Mouse (Mus musculus): ENCODE measurements around the gene Cenps.

Cenps gene

DNA sequence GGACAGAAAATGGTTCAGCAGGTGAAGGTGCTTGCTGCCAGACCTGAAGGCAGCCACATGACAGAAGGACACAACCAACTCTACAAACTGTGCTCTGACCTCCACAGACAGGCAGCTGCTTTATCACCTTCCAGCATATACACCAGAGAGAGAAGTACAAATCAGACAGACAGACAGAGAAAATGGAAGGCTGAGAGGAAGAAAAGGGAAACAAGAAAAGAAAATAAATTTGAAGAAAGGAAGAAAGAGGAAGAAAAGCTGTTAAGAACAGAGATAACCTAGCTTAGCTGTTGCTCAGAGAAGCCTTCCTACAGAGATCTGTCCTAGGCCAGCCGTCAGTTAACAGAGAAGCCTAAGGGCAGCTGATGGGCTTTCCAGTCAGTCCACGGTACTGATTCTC is 21.8 kb upstream of the Cenps start:
- CTCF ChIA-PET, result interaction anchor here (0.7 kb wide), 1 partner anchor 175 kb away, joined by 3 read pairs; no protein-coding TSS in a partner anchor

DNA sequence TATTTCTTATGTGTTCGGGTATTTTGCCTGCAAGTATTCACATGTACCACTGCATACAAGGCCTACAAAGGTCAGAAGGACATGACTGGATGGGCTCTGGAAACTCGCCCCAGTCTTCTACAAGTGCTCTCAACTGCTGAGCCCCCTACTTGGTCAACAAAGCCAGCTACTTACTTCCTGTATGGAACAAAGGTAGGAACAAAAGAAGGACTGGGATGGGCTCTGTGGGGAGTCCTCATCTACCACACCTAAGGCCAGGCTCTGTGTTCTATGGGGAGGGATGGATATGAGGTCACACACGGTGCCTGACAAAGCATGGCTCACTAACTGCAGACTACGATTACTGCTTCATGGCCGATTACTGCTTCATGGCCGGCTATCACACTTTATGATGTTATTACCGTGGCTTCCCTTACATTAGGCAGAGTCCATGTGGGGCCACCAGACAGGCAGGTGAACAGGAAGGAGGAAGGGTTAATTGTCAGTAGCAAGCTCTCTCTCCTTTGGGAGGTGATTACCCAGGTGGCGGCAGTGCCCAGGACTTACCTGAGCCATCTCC is 20.1 kb upstream of the Cenps start:
- CTCF ChIA-PET, result no interaction called here

DNA sequence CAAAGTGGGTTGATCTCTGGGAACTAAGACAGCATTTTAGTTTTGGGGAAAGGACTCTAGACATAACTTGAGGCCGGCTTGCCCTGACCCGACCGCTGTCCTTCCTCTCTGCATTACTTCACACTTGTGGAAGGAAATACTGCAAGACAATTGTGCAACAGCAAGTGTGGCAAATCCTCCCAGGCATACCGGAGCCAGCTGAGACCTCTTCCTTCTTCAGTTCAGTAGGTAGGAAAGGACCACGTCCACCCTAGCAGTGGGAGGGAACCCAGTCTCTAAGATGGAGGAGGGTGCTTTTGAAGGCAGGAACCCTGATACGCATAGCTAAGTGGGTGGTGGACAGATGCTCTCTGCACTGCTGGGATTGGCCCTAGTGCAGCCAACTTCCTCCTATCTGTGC is 18.3 kb upstream of the Cenps start:
- CTCF ChIA-PET, result no interaction called here

DNA sequence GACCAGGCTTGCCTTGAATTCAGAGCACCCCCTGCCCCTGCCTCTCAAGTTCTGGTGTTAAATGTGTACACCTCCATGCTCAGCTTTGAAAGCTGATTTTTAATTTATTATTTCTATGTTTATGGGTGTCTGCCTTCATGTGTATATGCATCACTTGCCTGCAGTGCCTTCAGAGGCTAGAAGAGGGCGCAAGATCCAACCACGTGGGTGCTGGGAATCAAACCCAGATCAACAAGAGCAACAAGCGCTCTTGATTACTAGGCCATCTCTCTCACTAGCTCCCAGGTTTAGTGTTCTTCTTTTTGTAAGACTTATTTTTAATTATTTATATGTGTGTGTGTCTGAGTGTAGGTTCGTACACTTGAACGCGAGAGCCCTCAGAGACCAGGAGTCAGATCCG is 17.4 kb upstream of the Cenps start:
- CTCF ChIA-PET, result no interaction called here

DNA sequence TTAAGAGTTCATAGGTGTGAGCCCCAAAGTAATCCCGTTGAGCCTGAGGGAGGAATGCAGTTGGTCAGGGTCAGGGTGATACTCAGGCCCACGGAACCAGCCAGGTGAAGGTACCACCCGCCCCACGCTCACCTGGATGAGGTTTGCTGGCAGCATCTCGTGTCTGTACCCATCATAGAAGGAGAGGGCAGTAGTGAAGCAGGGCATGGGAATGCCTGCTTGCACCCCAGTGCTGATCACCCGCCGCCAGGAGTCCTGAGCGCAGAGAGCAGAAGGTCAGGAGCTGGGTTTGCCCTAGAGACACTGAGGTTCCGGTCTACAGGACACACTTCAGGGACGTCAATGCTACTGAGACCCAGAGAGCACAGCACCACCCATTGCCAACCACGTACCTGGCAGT is 13.3 kb upstream of the Cenps start:
- CTCF ChIA-PET, result no interaction called here

DNA sequence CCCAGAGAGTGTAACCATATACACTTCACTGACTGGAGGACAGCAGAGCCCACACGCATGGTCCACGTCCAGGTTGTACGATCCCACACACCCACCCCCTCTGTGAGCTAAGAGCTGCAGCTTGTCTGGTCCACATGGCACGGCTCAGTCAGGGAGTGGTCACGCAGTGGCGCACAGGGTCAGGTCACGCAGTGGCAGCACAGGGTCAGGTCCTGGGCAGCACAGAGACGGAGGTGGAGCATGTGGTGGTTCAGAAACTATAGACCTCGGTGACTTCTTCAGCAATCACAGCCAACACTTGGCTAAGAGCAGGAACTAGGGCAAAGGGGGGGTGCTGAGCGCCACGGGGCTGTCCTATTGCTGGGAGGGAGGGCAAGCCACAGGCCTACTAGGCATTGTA is 12.8 kb upstream of the Cenps start:
- CTCF ChIA-PET, result no interaction called here

DNA sequence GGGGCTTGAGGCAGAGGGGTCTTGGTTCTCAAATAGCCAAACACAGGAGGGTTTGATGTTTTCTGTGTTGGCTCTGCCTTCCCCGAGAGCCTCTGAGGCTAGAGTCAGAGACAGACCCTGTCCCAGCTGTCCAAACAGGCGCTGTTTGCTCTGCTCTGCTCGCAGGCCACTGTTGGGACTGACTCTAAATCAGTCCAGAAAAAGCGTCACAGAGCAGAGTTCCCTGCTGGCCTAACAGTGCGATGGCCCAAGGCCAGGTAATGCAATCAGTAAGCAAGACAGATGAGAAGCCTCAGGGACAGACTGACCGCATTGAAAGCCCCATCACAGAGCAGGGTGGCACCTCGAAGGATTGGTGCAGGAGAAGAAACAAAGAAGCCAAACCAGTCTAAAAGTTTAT is 12.2 kb upstream of the Cenps start:
- CTCF ChIA-PET, result no interaction called here

DNA sequence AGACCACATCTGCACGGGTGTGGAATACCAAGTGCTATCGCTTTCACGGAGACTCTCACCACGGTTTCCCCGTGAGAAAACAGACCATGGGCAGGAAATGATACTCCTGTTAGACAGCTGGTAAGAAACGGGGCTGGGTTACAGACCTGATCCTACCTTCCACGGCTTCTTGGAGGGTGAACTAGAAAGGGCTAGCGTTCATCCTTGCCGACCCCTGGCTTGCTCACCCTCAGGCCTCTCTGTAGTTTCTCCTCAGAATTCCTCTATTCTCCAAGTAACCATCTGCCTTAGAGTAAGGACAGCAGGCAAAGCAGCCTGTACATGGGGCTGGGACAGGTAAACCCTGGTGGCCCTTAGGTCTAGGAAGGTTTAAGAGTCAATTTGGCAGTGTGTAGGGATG is 11.8 kb upstream of the Cenps start:
- CTCF ChIA-PET, result no interaction called here

DNA sequence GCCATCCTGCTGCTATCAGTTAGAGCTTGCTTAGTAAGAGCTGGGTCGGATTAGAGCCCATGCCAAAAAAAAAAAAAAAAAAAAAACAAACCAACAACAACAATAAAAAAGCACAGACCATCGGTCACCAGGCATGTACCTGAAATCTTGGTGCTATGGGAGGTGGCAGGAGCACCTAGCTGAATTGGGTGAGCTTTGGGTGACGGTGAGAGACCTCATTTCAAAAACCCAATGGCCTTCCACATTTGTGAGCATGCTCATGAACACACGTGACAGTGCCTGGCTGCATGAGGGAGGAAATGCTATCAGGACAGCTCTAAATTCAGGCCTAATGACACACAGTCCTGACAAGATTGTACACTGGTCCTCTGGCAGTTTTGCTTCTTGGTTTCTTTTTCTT is 10.7 kb upstream of the Cenps start:
- CTCF ChIA-PET, result interaction anchor here (0.6 kb wide), 3 partner anchors 58 to 225 kb away, joined by 3 to 8 read pairs (median 6); partner anchors contain the start of gene Kif1b

DNA sequence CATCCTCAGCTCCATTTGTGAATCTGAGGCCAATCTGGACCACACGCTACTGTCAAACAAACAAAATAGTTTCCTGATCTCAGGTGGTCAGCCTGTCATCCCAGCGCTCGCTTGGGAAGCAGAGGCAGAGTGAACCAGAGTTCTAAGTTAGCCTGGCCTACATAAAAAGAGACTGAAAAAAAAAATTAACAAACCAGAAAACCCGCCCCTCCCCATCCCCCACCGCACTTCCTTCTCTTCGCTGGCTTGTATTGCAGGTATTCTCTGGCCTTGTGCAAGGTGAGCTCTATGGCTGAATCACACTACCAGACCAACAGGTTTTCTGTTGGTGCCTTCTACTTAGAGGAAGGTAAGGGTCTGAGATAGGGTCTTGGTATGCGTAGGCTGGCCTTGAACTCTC is 10.1 kb upstream of the Cenps start:
- CTCF ChIA-PET, result interaction anchor here (0.6 kb wide), 3 partner anchors 58 to 225 kb away, joined by 3 to 8 read pairs (median 6); partner anchors contain the start of gene Kif1b

DNA sequence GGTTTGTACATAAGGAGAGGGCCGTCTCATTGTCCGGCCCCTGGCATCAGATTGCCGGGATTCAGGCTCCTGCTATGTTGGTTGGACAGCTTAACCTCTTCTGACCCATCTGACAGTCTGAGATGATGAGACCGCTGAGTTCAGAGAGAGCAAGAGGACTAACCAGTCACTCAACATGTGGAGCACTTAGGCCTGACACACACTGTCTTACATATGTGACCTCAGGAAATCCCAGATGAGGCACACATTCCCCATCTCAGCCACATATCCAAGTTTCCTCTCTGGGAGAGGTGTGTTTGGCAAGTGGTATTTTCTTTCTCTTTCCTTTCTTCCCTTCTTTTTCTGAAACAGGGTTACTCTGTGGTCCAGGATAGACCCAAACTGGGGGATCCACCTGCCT is 7.7 kb upstream of the Cenps start:
- CTCF ChIA-PET, result interaction anchor here (0.7 to 1.2 kb wide), 2 partner anchors 21 to 61 kb away, joined by 3 read pairs; no protein-coding TSS in a partner anchor

DNA sequence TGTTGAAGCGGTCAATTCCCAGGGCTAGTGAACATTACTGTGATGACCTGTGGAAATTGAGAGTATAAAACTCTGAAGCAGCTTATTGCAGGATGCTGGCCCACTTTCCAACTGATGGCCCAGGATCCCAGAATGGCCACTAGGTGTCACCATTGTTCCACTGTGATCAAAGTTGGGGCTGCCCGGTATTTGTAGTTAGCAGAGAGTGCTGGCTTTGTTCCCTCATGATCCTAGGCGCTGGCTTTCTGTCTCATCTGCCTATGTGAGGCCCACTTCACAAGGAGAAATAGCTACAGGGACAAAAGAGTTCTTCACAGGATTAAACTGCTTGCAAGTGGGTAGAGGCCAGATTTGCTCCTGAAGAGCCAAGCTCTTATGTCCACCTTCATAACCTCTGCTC is 7.0 kb upstream of the Cenps start:
- CTCF ChIA-PET, result interaction anchor here (0.6 to 1.2 kb wide), 4 partner anchors 20 to 30 kb away, joined by 3 to 11 read pairs (median 5); no protein-coding TSS in a partner anchor

DNA sequence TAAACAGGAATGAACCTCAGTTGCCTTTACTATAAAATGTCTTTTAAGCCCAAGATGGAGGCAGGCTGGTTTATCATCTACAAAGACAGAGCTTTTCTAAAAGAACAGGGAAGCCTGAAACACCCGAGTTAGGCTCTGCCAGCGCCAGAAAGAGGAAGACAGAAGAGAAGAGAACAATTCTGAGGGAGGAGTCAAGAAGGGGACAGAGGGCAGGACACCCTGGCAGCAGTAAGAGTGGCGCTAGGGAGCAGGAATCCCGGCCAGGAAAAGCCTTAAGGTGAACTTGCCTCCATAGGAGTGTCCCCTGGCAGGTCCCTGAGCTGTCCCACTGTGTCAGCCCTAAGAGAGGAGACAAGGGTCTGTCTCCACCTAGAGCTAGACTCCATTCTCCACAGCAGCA is 6.2 kb upstream of the Cenps start:
- CTCF ChIA-PET, result interaction anchor here (0.9 kb wide), 2 partner anchors 26 to 402 kb away, joined by 3 to 4 read pairs; no protein-coding TSS in a partner anchor

DNA sequence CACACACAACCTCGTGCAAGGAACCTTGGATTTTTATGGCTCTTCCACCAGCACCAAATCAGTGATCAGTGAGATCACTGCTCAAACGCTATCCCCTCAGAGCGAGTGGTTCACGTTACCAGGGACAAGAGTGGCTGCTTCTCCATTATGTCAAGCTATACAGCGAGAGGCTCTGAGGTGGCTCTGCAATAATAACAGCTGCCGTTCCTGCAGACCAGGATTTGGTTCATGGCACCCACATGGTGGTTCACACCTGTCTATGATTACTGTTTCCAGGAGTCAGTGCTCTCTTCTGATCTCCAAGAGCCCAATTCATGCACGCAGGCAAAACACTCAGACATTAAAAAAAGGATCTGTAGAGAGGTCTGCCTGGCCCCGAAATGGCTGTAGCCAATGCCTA is 1.1 kb upstream of the Cenps start:
- CTCF ChIA-PET, result no interaction called here

DNA sequence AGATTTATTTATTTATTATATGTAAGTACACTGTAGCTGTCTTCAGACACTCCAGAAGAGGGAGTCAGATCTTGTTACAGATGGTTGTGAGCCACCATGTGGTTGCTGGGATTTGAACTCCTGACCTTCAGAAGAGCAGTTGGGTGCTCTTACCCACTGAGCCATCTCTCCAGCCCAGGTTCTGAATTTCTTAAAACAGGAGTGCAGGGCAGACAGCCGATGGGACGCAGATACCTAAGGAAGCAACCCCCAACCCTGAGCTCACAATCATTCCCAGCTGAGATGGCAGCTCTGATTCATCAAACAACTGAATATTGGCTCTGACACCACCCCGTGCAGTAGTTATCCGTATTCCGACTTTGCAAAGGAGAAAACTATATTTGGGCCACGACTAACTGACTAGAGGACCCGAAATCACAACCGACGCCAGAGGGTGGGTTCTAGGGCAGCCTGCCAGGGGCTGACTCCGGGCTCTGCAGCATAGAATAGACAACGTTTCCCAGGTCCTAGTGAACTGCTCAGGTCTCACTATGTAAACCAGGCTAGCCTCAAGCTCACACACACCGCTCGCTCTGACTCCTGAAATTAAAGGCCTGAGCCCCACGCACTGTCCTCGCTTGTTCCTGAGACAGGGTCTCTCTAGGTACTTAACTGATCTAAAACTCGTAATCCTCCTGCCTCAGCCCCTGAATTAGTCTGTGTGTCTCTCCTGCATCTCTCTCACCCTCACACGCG is 1.1 kb downstream of the Cenps start:
- CTCF ChIA-PET, result no interaction called here

DNA sequence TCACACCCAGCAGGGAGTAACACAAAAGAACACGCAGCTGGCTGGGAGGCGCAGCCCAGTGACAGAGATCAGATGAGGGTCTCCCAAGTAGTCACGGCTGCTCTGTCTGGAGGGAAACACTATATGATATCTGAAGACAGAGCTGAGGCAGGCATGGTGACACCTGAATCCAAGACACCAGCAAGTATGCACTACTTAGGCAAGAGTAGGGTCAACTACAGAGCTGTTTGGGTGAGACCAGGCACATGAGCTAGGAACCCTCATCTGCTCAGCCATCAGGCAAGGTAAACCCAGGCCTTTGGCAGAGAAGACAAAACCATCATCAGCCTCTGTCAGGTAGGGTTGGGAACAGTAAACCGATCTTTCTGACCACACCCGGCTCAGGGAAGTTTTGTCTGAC is 4.0 kb downstream of the Cenps start:
- CTCF ChIA-PET, result no interaction called here

DNA sequence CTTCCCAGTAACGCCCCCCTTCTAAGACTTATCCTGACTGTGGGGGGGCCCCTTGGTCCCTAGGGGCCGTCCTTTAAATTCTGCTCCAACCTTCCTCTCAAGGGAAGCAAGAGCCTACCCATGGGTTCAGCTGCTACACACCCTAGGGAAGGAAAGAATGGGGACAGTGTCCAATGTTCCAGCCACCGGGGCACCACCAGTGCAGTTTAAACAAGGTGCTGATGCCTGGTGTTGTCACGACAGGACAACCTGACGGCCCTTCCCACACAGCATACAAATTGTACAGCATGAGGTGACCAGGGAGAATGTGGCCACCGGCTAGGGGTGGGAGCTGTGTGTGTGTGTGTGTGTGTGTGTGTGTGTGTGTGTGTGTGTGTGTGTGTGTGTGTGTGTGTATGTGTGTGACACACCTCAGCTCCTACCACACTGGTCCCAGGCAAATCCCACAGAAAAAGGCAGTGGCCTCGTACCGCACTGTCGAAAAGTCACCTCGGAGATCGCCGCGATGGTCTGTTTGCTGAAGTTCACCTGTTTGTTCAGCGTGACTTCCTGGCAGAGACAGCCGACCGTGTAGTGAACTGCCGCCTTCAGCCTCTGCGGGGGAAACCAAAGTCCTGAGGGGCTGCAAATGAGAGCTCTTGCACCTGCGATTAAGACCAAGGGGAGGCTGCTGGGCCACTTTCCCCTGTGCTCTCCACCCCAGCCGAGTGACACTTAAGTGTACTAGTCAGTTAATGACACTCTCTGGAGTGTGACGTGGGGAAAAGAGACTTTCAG is 5.5 kb downstream of the Cenps start:
- CTCF ChIA-PET, result no interaction called here

DNA sequence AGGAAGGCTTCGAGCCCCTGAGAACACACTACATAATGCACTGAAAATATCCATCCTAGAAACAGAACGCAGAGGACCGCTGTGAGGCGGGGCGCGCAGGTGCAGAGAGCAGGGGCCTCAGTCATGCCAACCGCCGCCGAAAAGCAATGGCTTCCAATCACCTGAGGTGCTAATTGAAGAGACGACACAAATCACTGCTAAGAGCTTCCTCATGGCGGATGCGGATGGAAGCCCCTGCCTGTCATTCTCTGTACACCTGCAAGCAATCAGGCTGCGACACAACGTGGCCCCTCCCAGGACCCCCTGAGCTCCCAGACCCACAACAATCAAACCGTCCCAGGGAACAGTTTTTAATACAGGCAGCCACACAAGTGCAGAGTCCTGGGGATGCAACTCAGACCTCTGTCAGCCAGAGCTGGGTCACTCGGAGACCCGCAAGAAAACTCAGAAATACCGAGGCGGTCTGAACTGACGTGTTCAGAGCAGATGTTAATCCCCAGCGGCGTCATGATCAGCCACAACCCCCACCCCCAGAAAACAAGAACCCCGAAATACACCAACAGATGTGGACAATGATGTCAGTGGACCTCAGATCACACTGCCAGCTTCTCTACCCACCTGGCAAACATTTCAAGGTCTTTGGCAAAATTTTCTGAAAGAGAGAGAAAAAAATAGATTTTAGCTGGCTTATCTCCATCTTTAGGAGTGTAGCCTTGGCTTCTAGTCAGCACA is 6.2 kb downstream of the Cenps start:
- CTCF ChIA-PET, result interaction anchor here (0.8 kb wide), 1 partner anchor 380 kb away, joined by 5 read pairs; no protein-coding TSS in a partner anchor

DNA sequence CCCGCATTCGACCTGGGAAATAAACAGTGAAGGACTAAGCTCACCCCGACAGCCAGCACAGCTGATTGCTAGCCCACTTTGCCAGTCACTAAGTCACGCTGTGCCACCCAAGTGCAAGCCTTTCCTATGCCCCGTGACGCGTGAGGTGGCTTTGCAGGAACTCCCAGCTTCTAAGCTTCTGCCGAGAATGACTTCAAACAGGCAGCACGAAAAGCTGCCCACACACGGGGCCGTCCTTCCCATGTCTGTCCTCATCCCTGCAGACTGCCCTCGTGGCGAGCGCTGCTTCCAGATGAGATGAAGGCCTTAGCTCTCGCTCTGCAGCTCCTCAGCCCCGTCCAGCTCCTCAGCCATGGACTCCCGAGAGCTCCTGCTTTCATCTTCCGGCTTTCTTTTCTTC is 9.0 kb downstream of the Cenps start:
- CTCF ChIA-PET, result interaction anchor here (0.6 kb wide), 3 partner anchors 15 to 848 kb away, joined by 3 to 8 read pairs (median 7); no protein-coding TSS in a partner anchor

DNA sequence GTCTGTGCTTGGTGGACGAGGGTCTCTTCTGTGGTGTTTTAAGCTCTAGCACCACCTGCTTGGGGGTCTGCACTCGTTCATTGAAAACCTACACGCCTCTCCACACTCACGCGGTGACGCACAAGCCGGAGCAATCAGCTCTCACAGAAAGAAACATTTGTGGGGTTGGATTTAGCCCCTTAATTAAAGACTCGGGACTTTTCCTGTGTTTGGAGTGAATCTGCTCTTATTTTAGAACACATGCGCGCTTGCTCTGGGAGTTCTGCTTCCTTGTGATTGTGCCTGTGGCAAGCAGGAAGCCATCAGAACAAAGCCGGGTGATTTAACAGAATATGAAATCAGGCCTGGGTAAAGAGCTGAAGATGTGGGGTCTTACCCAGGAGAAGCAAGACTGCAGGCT is 10.8 kb downstream of the Cenps start, which contains the start of gene Cort:
Cort (minus strand) TSS at position 101 of the 400 bp plus-strand sequence.
- CTCF ChIA-PET, result no interaction called here

DNA sequence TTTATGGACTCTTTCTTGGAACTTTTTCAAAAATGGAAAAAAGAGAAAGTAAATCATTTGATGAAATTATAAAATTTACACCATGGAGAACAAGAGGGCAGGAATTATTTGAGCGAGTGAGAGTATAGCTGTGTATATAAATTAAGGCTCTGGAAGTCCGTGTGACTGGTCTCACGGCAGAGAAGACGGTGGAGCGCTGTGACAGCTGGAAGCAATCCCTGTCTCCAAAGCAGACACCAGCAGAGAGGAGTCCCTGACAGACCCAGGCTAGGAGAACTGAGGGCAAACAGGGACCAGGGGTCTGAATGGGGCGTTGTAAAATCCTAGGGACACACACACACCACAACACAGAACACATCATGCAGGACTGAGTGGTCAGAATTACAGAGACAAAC is 11.3 kb downstream of the Cenps start:
- CTCF ChIA-PET, result no interaction called here
